Mouse (Mus musculus) adrenal gland (tissue): ENCODE data around the gene Ccz1.

ENCODE experiments used
- intact Hi-C: fragments of 180-260 bp; cut with DNase I; formaldehyde crosslinking; loops from one replicate; pipeline ENCODE4 v1.15.1; 2025

Ccz1 gene

GRCm38 (mm10) chr5:143994632-143995365 lies 19.9 kb downstream of the Ccz1 start:
- intact Hi-C loops: no loop called here

GRCm38 (mm10) chr5:143993849-143994248 lies 20.8 kb downstream of the Ccz1 start:
- intact Hi-C loops: no loop called here

GRCm38 (mm10) chr5:143993260-143993659 lies 21.4 kb downstream of the Ccz1 start:
- intact Hi-C loops: no loop called here

DNA sequence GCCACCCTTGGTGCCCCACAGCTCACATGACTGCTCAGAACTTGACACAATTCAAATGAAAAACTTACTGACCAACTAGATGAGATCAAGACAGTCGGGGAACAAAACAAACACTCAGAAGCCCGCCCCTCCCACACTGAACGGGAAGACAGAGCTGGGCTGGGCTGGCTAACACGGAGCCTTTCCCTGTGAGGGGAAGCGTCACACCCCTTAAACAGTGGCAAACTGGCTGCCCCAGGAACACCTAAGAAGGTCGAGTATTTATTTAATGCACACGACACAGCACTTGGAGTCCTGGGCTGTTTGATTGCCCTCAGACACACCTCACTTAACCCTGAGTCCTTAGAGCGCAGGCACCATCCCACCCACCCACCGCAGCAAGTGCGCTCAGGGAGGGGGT lies 22.0 kb downstream of the Ccz1 start:
- intact Hi-C loops: no loop called here

- intact Hi-C loops: no loop called here
Measured at GRCm38 (mm10) chr5:143990086-143990485, 24.6 kb downstream of the Ccz1 start.

GRCm38 (mm10) chr5:143989046-143989445 lies 25.6 kb downstream of the Ccz1 start:
- intact Hi-C loops: no loop called here

DNA sequence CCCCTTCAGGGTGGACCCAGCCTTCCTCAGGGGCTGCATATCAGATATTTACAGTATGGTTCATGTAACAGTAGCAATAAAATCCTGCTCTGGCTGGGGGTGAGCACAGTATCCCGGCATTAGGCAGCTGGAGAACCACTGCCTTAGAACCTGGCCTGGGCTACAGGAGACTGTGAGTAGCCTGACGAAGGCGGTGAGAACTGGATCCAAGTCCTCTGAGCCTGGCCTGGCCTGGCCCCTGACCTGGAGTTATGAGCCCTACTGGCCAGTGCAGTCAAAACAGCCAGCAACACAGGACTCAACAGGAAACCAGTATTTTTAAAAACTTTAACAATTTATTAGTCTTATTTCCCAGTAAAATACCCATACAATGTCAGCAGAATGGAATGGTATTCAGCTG lies 27.1 kb downstream of the Ccz1 start:
- intact Hi-C loops: no loop called here

- intact Hi-C loops: no loop called here
Measured at GRCm38 (mm10) chr5:143985381-143985780, 29.3 kb downstream of the Ccz1 start.

DNA sequence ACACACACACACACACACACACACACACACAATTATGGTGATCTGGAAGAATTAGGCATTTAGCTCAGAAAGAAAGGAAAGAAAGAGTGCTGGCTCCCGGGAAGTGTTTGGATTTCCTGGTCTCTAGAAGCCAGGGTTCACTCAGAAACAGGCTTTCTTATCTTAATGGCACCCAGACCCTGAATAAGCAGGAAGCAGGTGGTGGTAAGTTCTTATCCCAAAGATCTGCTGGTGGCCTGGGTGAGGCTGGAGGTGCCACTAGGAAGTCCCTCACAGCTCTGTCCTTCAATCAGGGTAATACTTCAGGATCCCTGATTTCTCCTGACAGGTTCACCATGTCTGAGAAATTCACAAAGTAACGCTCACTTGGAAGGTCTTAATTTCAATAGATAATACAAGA lies 32.3 kb downstream of the Ccz1 start:
- intact Hi-C loops: no loop called here

GRCm38 (mm10) chr5:143980858-143981257 lies 33.8 kb downstream of the Ccz1 start:
- intact Hi-C loops: no loop called here

- intact Hi-C loops: loop anchor here (5.0 to 10.0 kb wide), 2 partner anchors 45 to 242 kb away; partner anchors contain the start of genes Rsph10b and Usp42
Measured at GRCm38 (mm10) chr5:143976726-143977431, 37.8 kb downstream of the Ccz1 start.

DNA sequence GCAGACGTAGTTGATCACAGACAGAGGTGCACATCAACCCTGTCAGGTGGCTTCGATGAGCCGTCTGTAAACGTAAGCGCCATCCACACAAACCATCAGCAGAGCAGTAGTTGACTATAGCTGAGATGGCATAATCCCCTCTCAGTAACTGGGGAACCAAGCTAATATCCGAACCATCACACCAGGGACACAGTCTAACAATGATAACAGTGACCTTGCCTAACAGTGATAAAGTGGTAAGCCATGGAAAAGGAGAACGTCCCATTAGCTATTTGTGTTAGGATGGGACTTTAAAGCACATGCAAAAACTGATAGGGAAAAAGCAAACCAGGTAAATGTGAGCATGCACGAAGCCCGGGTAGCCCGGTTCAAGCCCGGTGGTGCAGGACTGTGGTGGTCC lies 38.4 kb downstream of the Ccz1 start:
- intact Hi-C loops: loop anchor here (5.0 to 10.0 kb wide), 2 partner anchors 44 to 241 kb away; partner anchors contain the start of genes Rsph10b and Usp42

- intact Hi-C loops: loop anchor here (5.0 to 10.0 kb wide), 2 partner anchors 43 to 241 kb away; partner anchors contain the start of genes Rsph10b and Usp42
Measured at GRCm38 (mm10) chr5:143975631-143975933, 39.1 kb downstream of the Ccz1 start.

- intact Hi-C loops: loop anchor here (5.0 to 10.0 kb wide), 2 partner anchors 43 to 240 kb away; partner anchors contain the start of genes Rsph10b and Usp42
Measured at GRCm38 (mm10) chr5:143974931-143975630, 39.6 kb downstream of the Ccz1 start.

DNA sequence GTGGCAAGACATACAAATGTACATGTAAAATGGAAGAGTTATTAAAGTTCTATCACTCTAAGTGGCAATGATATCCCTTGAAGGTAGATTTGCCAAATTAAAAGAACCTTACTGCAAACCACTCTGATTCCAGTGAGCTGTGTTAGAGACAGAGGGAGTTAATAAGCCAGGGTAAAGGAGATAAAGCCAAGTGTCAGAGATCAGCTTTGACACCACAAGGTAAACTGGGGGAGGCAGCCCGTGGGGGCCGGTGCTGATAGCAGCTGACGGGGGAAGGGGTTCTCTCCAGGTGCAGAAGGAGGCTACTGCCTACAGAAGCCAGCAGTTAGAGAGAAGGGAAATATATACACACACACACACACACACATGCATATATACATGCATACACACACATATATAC lies 42.0 kb downstream of the Ccz1 start:
- intact Hi-C loops: loop anchor here (10.0 kb wide), 1 partner anchor 238 kb away; the partner anchor contains the start of gene Usp42

DNA sequence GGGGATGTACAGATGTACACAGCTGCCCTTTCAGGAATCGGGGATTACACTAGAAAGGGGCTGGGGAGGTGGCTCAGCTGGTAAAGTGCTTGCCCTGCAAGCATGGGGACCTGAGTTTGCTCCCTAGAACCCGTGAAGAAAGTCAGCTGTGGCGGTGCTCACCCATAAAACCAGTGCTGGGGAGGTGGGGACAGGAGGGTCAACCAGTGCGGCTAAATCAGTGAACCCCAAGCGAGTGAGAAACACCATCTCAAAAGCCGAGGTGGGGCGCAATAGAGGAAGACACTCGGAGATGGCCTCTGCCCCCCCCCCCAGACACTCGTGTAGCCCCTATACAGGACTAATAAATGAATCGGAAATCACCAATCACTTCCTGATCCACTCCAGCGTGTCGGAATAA lies 48.0 kb downstream of the Ccz1 start:
- intact Hi-C loops: no loop called here

DNA sequence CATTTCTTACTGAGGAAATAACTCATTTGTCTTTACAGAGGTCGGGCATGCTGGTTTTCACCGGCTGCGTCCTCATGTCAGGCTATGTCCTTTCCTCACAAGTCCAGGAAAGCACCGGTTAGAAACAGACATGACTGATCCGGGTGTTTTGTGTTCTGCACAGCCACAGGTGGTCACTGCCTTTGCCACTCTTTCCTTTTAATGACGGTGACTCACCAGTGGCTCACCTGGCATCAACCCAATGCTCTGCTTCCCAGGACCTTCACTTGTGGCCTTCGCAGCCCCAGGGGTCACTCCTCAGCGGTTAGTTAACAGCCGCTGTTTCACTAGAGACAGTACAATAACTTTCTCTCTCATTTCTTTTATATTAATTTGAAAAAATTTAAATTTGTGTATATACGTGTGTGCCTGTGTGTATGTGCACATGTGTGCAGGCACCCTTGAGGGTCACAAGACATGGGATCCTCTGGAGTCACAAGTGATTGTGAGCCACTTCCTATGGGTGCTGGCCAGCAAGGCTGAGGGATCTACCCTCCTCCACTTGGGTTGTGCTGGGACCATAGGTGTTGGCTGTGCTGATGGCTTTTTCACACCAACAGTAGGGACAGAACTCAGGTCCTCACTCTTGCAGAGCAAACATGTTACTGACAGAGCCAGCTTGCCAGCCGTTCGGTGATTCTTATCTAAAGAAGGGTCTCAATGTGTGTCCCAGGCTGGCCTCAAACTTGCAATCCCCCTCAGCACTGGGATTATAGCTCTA lies 48.9 kb downstream of the Ccz1 start:
- intact Hi-C loops: no loop called here

- intact Hi-C loops: no loop called here
Measured at GRCm38 (mm10) chr5:143961176-143961575, 53.5 kb downstream of the Ccz1 start.

- intact Hi-C loops: no loop called here
Measured at GRCm38 (mm10) chr5:143959551-143959950, 55.1 kb downstream of the Ccz1 start.

DNA sequence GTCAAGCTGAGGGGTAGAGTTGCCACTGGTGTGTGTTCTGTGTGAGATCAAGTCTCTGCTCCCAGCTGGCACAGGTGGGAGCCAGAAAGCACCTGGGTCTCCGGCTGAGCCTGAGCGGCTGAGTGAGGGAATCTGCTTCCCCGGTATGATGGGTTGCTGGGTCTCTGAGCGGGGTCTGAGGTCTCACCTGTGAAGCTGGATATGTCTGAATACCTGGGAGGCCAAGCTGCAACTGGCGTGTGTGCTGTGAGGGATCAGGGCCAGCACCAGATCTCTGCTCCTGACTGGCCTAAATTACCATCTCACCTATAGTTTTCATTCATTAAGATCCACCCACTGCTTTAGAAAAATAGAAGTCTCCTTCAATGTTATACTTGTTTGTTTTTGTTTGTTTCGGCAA lies 57.6 kb downstream of the Ccz1 start:
- intact Hi-C loops: no loop called here

GRCm38 (mm10) chr5:143950016-143950415 lies 64.7 kb downstream of the Ccz1 start:
- intact Hi-C loops: no loop called here
